Mouse (Mus musculus) limb, embryonic 11.5 days (tissue): ENCODE measurements around the gene Tfb2m. TPM values are rescaled to one million over a fixed set of nuclear protein-coding genes. Genes with fewer than 3 reads are reported as not detected.

Source experiments
- ATAC-seq: fragments of 200-750 bp; cut with Nextera tagmentation; 2 replicates; pipeline ENCODE4 v1.8.0; 2017; ENCODE audit warnings: low read depth; ENCODE audit not compliant: insufficient number of reproducible peaks, low FRiP score, low TSS enrichment
- DNase-seq: peaks from one replicate; pipeline ENCODE4 v3.0.0-alpha.2; 2015; ENCODE audit warnings: low spot score
- H3K27ac ChIP-seq: fragments of 300-500 bp; sonication (generic); replicated peaks from 2 replicates; pipeline ENCODE4 v1.5.1; 2014; ENCODE audit warnings: low read depth, mild to moderate bottlenecking, low read length
- H3K27me3 ChIP-seq: fragments of 300-500 bp; sonication (generic); 2 replicates; pipeline ENCODE4 v1.6.1; 2014; ENCODE audit warnings: mild to moderate bottlenecking, low read length, mixed read lengths; ENCODE audit not compliant: control insufficient read depth, insufficient read depth
- H3K36me3 ChIP-seq: fragments of 300-500 bp; sonication (generic); 2 replicates; pipeline ENCODE4 v1.6.1; 2014; ENCODE audit warnings: mild to moderate bottlenecking, low read length, moderate library complexity, mixed read lengths; ENCODE audit not compliant: control insufficient read depth, insufficient read depth
- H3K4me1 ChIP-seq: fragments of 300-500 bp; sonication (generic); 2 replicates; pipeline ENCODE4 v1.6.1; 2014; ENCODE audit warnings: low read length, mixed read lengths; ENCODE audit not compliant: control insufficient read depth, insufficient read depth
- H3K4me2 ChIP-seq: fragments of 300-500 bp; sonication (generic); 2 replicates; pipeline ENCODE4 v1.6.1; 2014; ENCODE audit warnings: low read depth, mild to moderate bottlenecking, moderate library complexity; ENCODE audit not compliant: severe bottlenecking
- H3K4me3 ChIP-seq: fragments of 300-500 bp; sonication (generic); 2 replicates; pipeline ENCODE4 v1.5.1; 2014; ENCODE audit warnings: low read depth, low read length
- H3K9ac ChIP-seq: fragments of 300-500 bp; sonication (generic); 2 replicates; pipeline ENCODE4 v1.6.1; 2014; ENCODE audit warnings: mild to moderate bottlenecking, low read length
- H3K9me3 ChIP-seq: fragments of 300-500 bp; sonication (generic); 2 replicates; pipeline ENCODE4 v1.6.1; 2016; ENCODE audit warnings: low read length; ENCODE audit not compliant: control insufficient read depth
- WGBS: fragments of 180-500 bp; shearing (Covaris S2); extraction: QIAGEN DNeasy Blood & Tissue Kit; methylation state at CpG from one replicate; pipeline ENCODE4 v1.1.7; 2014; 5-methylcytosine and 5-hydroxymethylcytosine counted together
- polyA plus RNA-seq: library from polyadenylated mRNA; unstranded; fragments of >200 nt; fragmentation: Nextera tagmentation; extraction: Ambion mirVana; gene quantifications from 2 replicates; pipeline ENCODE4 v1.2.1, GENCODE M21; 2014

Gene Tfb2m
- polyA plus RNA-seq, 1 experiment from 2014 or later = 27.8 TPM

DNA sequence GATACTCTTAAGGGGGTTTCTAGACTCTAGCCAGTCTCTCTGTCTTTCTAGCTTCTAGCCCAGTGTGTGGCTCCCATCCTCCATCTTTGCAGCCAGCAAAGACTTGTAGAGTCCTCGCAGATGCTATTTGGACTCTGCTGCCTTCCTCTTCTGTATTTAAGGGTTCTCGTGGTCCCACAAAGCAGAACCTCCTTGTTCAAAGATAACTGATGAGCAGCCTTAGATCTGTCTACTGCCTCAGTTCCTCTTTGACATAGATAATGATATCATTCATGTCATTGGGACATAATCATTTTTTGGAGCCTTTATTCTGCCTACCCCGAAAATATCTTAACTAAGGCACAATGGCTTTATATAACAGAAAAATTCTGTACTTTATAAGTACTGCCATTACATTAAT is 37.0 kb upstream of the Tfb2m start:
- no peaks in the 10 kb centered on the region; the same call in 1 of the 2 replicates for H3K4me1 ChIP-seq
- no peaks in the 10 kb centered on the region for H3K9me3 ChIP-seq
- H3K4me3 ChIP-seq = no peak overlapping the region
- 93% methylated on average over 3 of the region's 3 CpGs for WGBS
- H3K4me2 ChIP-seq = no peak overlapping the region
- ATAC-seq (no peak), DNase-seq (no peak)
- H3K36me3 ChIP-seq = no peaks in the 10 kb centered on the region
- H3K27ac ChIP-seq = no peak overlapping the region
- H3K9ac ChIP-seq = no peak overlapping the region
- no peaks in the 10 kb centered on the region for H3K27me3 ChIP-seq

DNA sequence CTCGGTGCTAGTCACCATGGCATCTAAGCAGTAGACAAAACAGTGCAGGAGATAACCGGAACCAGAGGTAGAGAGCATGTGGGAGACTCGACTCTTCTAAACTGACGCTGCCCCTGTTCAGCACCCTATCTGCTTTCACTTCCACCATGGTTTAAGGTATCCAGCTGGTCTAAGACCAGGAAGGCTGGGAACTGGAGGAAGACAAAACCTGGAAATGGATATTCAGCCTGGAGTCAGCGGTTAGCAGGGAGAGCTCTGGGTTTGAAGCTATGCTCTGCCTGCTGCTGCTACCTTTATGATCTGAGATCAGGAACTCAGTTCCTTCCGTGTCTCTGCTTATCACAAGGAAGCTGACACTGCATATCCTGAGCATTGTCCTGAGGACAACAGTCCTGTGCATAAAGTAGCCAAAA is 36.0 kb upstream of the Tfb2m start:
- H3K36me3 ChIP-seq = no peaks in the 10 kb centered on the region
- H3K9me3 ChIP-seq = no peaks in the 10 kb centered on the region
- no peaks in the 10 kb centered on the region; the same call in 1 of the 2 replicates for H3K4me1 ChIP-seq
- ATAC-seq (no peak), DNase-seq (no peak)
- H3K4me3 ChIP-seq = no peak overlapping the region
- no peak overlapping the region for H3K27ac ChIP-seq
- no peak overlapping the region for H3K9ac ChIP-seq
- WGBS = 50% methylated on average over 6 of the region's 6 CpGs
- no peak overlapping the region for H3K4me2 ChIP-seq
- H3K27me3 ChIP-seq = no peaks in the 10 kb centered on the region

DNA sequence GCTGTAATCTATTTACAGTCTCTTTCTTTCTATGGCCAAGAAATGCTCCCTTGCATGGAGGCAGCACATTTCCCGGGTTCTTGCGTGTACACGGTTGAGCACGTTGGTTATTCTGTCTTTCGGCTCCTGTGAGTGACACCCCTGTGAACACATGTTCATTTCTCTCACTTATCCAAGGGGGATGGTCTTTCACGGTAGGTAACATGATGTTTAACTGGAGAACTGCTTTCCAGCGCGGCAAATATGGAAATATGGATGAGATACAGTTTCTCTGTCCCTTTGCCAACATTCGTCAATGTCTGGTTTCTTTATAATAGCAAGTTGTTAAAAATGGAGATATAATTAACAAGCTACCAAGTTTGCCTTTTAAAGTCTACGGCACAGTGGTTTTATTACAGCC is 35.4 kb upstream of the Tfb2m start:
- Histone ChIP-seq H3K9me3 (no peaks in the 10 kb centered on the region), H3K4me3 (no peak overlapping the region), H3K4me2 (no peak overlapping the region), H3K36me3 (no peaks in the 10 kb centered on the region), H3K4me1 (no peaks in the 10 kb centered on the region; the same call in 1 of the 2 replicates), H3K9ac (no peak overlapping the region), H3K27me3 (no peaks in the 10 kb centered on the region), H3K27ac (no peak overlapping the region)
- no peak for DNase-seq
- ATAC-seq = no peak
- WGBS = 87% methylated on average over 10 of the region's 10 CpGs

DNA sequence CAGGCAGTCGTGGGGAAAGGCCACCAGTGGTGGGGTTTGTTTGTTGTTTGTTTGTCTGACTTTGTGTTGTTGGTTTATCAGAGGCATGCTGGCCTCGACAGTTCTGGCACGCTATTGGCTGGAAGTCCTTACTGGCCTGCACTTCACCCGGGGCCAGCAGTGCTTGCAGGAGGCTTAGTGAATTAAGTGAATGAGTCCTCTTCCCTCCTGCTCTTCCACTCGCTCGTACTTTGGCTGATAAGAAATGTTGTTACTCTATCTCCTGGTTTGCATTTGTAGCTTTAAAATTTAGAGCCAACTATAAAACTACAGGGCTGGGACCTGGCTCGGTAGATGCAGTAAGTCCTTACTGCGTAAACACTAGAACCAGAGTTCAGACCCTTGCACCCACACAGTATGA is 34.1 kb upstream of the Tfb2m start:
- H3K4me2 ChIP-seq = no peak overlapping the region
- no peaks in the 10 kb centered on the region; the same call in 1 of the 2 replicates for H3K4me1 ChIP-seq
- no peaks in the 10 kb centered on the region for H3K27me3 ChIP-seq
- no peak overlapping the region for H3K9ac ChIP-seq
- no peak overlapping the region for H3K4me3 ChIP-seq
- no peaks in the 10 kb centered on the region for H3K9me3 ChIP-seq
- no peak overlapping the region for H3K27ac ChIP-seq
- no peaks in the 10 kb centered on the region for H3K36me3 ChIP-seq
- DNase-seq (no peak), ATAC-seq (no peak)
- whole genome bisulfite sequencing = 67% methylated on average over 8 of the region's 8 CpGs

DNA sequence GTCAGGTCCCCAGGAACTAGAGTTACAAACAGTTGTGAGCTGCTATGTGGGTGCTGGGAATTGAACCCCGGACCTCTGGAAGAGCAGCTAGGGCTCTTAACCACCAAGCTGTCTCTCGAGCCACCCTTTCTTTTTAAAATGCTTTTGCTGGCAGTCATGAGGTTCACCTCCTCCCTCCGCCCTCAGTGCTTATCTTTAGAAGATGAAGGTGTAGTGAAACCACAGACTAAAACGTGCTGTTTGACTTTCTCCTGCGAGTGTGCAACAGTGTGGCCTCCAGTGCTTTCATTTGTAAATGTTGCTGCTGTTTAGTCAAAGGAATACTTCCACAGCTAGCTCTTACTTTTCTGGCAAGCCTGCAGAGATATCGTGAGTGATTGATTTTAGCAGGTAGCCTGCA is 32.6 kb upstream of the Tfb2m start:
- DNase-seq (no peak), ATAC-seq (no peak)
- Histone ChIP-seq H3K4me3 (no peak overlapping the region), H3K9me3 (no peaks in the 10 kb centered on the region), H3K4me1 (peaks cover 3% of the 10 kb centered on the region; the same call in 1 of the 2 replicates), H3K27me3 (no peaks in the 10 kb centered on the region), H3K36me3 (no peaks in the 10 kb centered on the region), H3K4me2 (no peak overlapping the region), H3K27ac (no peak overlapping the region), H3K9ac (no peak overlapping the region)
- 82% methylated on average over 6 of the region's 6 CpGs for WGBS

DNA sequence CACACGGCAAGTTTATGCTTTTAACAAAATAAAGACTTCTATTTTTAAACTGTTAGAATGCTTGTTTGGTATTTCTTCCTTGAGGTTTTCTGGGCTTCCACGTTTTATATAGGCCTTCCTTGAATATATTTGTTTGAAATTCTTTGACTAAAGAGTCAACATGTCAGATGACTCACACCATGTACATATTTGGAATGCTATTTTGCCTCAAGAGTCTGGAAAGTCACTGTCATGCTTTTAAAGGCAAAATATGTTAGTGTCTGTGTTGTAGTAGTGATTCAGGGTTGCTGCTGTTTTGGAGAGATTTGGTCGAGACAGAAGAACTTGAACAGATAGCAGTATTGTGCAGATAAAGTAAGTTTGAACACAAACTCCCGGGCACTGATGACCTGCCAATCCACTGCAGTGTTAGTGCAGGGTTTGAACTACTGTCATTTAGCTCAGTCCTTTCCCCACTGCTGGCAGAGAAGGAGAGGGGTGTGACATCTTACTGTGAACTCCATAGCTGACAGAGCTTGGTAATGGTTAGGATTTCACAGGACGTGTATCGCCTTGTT is 27.7 kb upstream of the Tfb2m start:
- H3K27ac ChIP-seq = no peak overlapping the region

DNA sequence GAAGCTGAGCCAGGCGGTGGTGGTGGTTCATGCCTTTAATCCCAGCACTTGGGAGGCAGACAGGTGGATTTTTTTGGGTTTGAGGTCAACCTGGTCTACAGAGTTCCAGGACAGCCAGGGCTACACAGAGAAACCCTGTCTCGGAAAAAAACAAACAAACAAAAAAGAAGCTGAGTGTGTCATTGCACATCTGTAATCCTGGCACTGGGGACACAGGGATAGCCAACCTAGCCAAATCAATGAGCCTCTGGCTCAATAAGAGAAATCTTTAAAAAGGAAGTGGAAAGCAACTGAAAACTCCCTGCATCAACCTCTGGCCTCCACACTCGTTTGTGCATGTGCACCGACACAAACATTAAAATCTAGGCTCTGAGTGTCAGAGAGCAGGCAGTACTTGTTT is 25.6 kb upstream of the Tfb2m start:
- ATAC-seq = no peak
- Histone ChIP-seq H3K4me3 (no peak overlapping the region), H3K9me3 (no peaks in the 10 kb centered on the region), H3K36me3 (no peaks in the 10 kb centered on the region), H3K27ac (no peak overlapping the region), H3K4me1 (peaks cover 7% of the 10 kb centered on the region), H3K4me2 (no peak overlapping the region), H3K27me3 (no peaks in the 10 kb centered on the region), H3K9ac (no peak overlapping the region)
- DNase-seq = no peak
- WGBS = 87% methylated on average over 4 of the region's 4 CpGs

More for the DNA sequence above, 27.7 kb upstream of the Tfb2m start:
- Histone ChIP-seq H3K4me2 (no peak overlapping the region), H3K36me3 (no peaks in the 10 kb centered on the region), H3K4me3 (no peak overlapping the region), H3K27me3 (no peaks in the 10 kb centered on the region), H3K4me1 (0 out of 2 replicates have a peak, but pooled peaks cover 3% of the 10 kb centered on the region), H3K9ac (no peak overlapping the region), H3K9me3 (no peaks in the 10 kb centered on the region)
- WGBS = 86% methylated on average over 6 of the region's 6 CpGs
- ATAC-seq = no peak
- no peak for DNase-seq

DNA sequence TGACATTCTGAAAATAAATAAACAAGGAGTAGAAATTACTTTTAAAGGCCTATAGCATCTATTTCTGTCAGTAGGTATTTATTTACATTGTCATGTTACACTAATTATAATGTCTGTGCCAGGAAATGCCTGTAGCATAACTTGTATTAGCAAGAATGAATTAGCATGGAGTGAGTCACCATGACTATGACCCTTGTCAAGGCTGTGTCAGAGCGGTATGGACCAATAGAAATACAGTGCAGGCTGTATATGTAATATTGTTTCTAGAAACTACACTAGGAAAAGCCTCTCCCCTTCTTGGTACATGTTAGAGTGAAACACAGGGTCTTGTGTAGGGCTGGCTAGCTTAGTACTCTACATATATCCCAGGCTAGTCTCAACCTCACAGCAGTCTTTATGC is 24.4 kb upstream of the Tfb2m start:
- DNase-seq (no peak), ATAC-seq (no peak)
- peaks cover 7% of the 10 kb centered on the region for H3K4me1 ChIP-seq
- no peaks in the 10 kb centered on the region for H3K9me3 ChIP-seq
- H3K27ac ChIP-seq = no peak overlapping the region
- no peaks in the 10 kb centered on the region for H3K27me3 ChIP-seq
- H3K4me3 ChIP-seq = no peak overlapping the region
- no peak overlapping the region for H3K9ac ChIP-seq
- WGBS = 93% methylated on average over 1 of the region's 1 CpGs
- no peak overlapping the region for H3K4me2 ChIP-seq
- H3K36me3 ChIP-seq = no peaks in the 10 kb centered on the region
